Mouse (Mus musculus): ENCODE measurements around the gene Slc5a1. TPM values are rescaled to one million over a fixed set of nuclear protein-coding genes. Genes with fewer than 3 reads are reported as not detected.

The Slc5a1 gene
- total RNA-seq (2018; cell fraction: chromatin; rRNA removed) = not detected
- not detected for total RNA-seq (2018; cell fraction: cytosol; rRNA removed)
- not detected for total RNA-seq (2018; cell fraction: nucleus; rRNA removed)
- not detected in 3 replicates for polyA plus RNA-seq (2018)

GRCm38 (mm10) chr5:33104025-33104481 lies at the start of gene Slc5a1:
Gene Slc5a1 (plus strand): TSS chr5:33104219.
- Histone ChIP-seq H3K4me3 (ENCODE audit: inconsistent target) (no peak within 1 kb of the TSS), H3K27ac (no peak within 1 kb of the TSS), H3K36me3 (ENCODE audit: inconsistent target) (no peaks in the 10 kb centered on the region), H3K79me2 (ENCODE audit: inconsistent target) (no peaks in the 10 kb centered on the region)
- 24% methylated on average over 25 of the region's 25 CpGs for whole genome bisulfite sequencing (ENCODE audit: missing documents)

GRCm38 (mm10) chr5:33056126-33056765 lies 47.8 kb upstream of the Slc5a1 start:
- Histone ChIP-seq H3K36me3 (ENCODE audit: inconsistent target) (no peaks in the 10 kb centered on the region), H3K79me2 (ENCODE audit: inconsistent target) (no peaks in the 10 kb centered on the region)
- 74% methylated on average over 10 of the region's 10 CpGs for WGBS (ENCODE audit: missing documents)

GRCm38 (mm10) chr5:33070071-33070470 lies 33.9 kb upstream of the Slc5a1 start:
- H3K27ac ChIP-seq = no peak overlapping the region

More at GRCm38 (mm10) chr5:33056126-33056765, 47.8 kb upstream of the Slc5a1 start:
- Histone ChIP-seq H3K27ac (no peak overlapping the region), H3K4me3 (ENCODE audit: inconsistent target) (no peak overlapping the region)

GRCm38 (mm10) chr5:33076490-33077191 lies 27.4 kb upstream of the Slc5a1 start:
- no peak overlapping the region for H3K27ac ChIP-seq
- H3K4me3 ChIP-seq (ENCODE audit: inconsistent target) = no peak overlapping the region
- H3K79me2 ChIP-seq (ENCODE audit: inconsistent target) = no peaks in the 10 kb centered on the region
- WGBS (ENCODE audit: missing documents) = 83% methylated on average over 6 of the region's 6 CpGs
- H3K36me3 ChIP-seq (ENCODE audit: inconsistent target) = no peaks in the 10 kb centered on the region

More at GRCm38 (mm10) chr5:33070071-33070470, 33.9 kb upstream of the Slc5a1 start:
- H3K36me3 ChIP-seq (ENCODE audit: inconsistent target) = no peaks in the 10 kb centered on the region
- no peak overlapping the region for H3K4me3 ChIP-seq (ENCODE audit: inconsistent target)
- no peaks in the 10 kb centered on the region for H3K79me2 ChIP-seq (ENCODE audit: inconsistent target)

GRCm38 (mm10) chr5:33082896-33083295 lies 21.1 kb upstream of the Slc5a1 start:
- no peaks in the 10 kb centered on the region for H3K79me2 ChIP-seq (ENCODE audit: inconsistent target)
- no peak overlapping the region for H3K4me3 ChIP-seq (ENCODE audit: inconsistent target)
- no peaks in the 10 kb centered on the region for H3K36me3 ChIP-seq (ENCODE audit: inconsistent target)
- H3K27ac ChIP-seq = no peak overlapping the region
- 91% methylated on average over 1 of the region's 1 CpGs for WGBS (ENCODE audit: missing documents)

GRCm38 (mm10) chr5:33084599-33084998 lies 19.4 kb upstream of the Slc5a1 start:
- Histone ChIP-seq H3K4me3 (ENCODE audit: inconsistent target) (no peak overlapping the region), H3K36me3 (ENCODE audit: inconsistent target) (no peaks in the 10 kb centered on the region), H3K27ac (no peak overlapping the region), H3K79me2 (ENCODE audit: inconsistent target) (no peaks in the 10 kb centered on the region)
- WGBS (ENCODE audit: missing documents) = 86% methylated on average over 5 of the region's 5 CpGs

GRCm38 (mm10) chr5:33091342-33091741 lies 12.7 kb upstream of the Slc5a1 start:
- H3K27ac ChIP-seq = no peak overlapping the region
- H3K36me3 ChIP-seq (ENCODE audit: inconsistent target) = no peaks in the 10 kb centered on the region
- no peak overlapping the region for H3K4me3 ChIP-seq (ENCODE audit: inconsistent target)
- no peaks in the 10 kb centered on the region for H3K79me2 ChIP-seq (ENCODE audit: inconsistent target)
- 89% methylated on average over 6 of the region's 6 CpGs for WGBS (ENCODE audit: missing documents)

- Histone ChIP-seq H3K4me3 (ENCODE audit: inconsistent target) (no peak overlapping the region), H3K27ac (no peak overlapping the region), H3K36me3 (ENCODE audit: inconsistent target) (no peaks in the 10 kb centered on the region), H3K79me2 (ENCODE audit: inconsistent target) (no peaks in the 10 kb centered on the region)
- 56% methylated on average over 4 of the region's 4 CpGs for WGBS (ENCODE audit: missing documents)
Observed at GRCm38 (mm10) chr5:33095315-33095714, 8.7 kb upstream of the Slc5a1 start.

GRCm38 (mm10) chr5:33102369-33103055 lies 1.5 kb upstream of the Slc5a1 start:
- Histone ChIP-seq H3K27ac (no peak overlapping the region), H3K79me2 (ENCODE audit: inconsistent target) (no peaks in the 10 kb centered on the region), H3K36me3 (ENCODE audit: inconsistent target) (no peaks in the 10 kb centered on the region), H3K4me3 (ENCODE audit: inconsistent target) (no peak overlapping the region)
- WGBS (ENCODE audit: missing documents) = 64% methylated on average over 12 of the region's 12 CpGs

- 7% methylated on average over 1 of the region's 1 CpGs for WGBS (ENCODE audit: missing documents)
- no peaks in the 10 kb centered on the region for H3K79me2 ChIP-seq (ENCODE audit: inconsistent target)
Observed at GRCm38 (mm10) chr5:33104876-33105275, 857 bp downstream of the Slc5a1 start.

GRCm38 (mm10) chr5:33105660-33106059 lies 1.6 kb downstream of the Slc5a1 start:
- Histone ChIP-seq H3K27ac (no peak overlapping the region), H3K4me3 (ENCODE audit: inconsistent target) (no peak overlapping the region), H3K36me3 (ENCODE audit: inconsistent target) (no peaks in the 10 kb centered on the region), H3K79me2 (ENCODE audit: inconsistent target) (no peaks in the 10 kb centered on the region)
- 82% methylated on average over 6 of the region's 6 CpGs for WGBS (ENCODE audit: missing documents)

More at GRCm38 (mm10) chr5:33104876-33105275, 857 bp downstream of the Slc5a1 start:
- H3K4me3 ChIP-seq (ENCODE audit: inconsistent target) = no peak overlapping the region
- no peak overlapping the region for H3K27ac ChIP-seq
- no peaks in the 10 kb centered on the region for H3K36me3 ChIP-seq (ENCODE audit: inconsistent target)

GRCm38 (mm10) chr5:33107056-33107455 lies 3.0 kb downstream of the Slc5a1 start:
- no peaks in the 10 kb centered on the region for H3K79me2 ChIP-seq (ENCODE audit: inconsistent target)
- H3K36me3 ChIP-seq (ENCODE audit: inconsistent target) = no peaks in the 10 kb centered on the region
- 82% methylated on average over 6 of the region's 6 CpGs for WGBS (ENCODE audit: missing documents)
- H3K4me3 ChIP-seq (ENCODE audit: inconsistent target) = no peak overlapping the region
- H3K27ac ChIP-seq = no peak overlapping the region

- no peak overlapping the region for H3K4me3 ChIP-seq (ENCODE audit: inconsistent target)
- H3K27ac ChIP-seq = no peak overlapping the region
- WGBS (ENCODE audit: missing documents) = 89% methylated on average over 14 of the region's 14 CpGs
- no peaks in the 10 kb centered on the region for H3K79me2 ChIP-seq (ENCODE audit: inconsistent target)
- H3K36me3 ChIP-seq (ENCODE audit: inconsistent target) = no peaks in the 10 kb centered on the region
Observed at GRCm38 (mm10) chr5:33107778-33108405, 3.9 kb downstream of the Slc5a1 start.

- 61% methylated on average over 4 of the region's 4 CpGs for WGBS (ENCODE audit: missing documents)
- Histone ChIP-seq H3K36me3 (ENCODE audit: inconsistent target) (no peaks in the 10 kb centered on the region), H3K4me3 (ENCODE audit: inconsistent target) (no peak overlapping the region), H3K79me2 (ENCODE audit: inconsistent target) (no peaks in the 10 kb centered on the region), H3K27ac (no peak overlapping the region)
Observed at GRCm38 (mm10) chr5:33121871-33122315, 17.9 kb downstream of the Slc5a1 start.

Data from macrophage (primary cell).